Mouse (Mus musculus) embryonic fibroblast, embryonic 13.5 days (primary cell): Measurements from ENCODE around the gene Pard3b.

Experiments used
- CTCF ChIP-seq: IDR thresholded peaks from 2 replicates; pipeline ENCODE4 v1.5.1; 2011; ENCODE audit warnings: mild to moderate bottlenecking, control low read depth, low read length, moderate library complexity, borderline replicate concordance; ENCODE audit not compliant: insufficient read depth
- POLR2A ChIP-seq: IDR thresholded peaks from 2 replicates; pipeline ENCODE4 v1.6.1; 2011; ENCODE audit warnings: low read depth, mild to moderate bottlenecking, control low read depth, low read length, moderate library complexity

GRCm38 (mm10) chr1:62648591-62648990 lies 1010.0 kb downstream of the Pard3b start:
- no peak for TF ChIP-seq CTCF
- TF ChIP-seq POLR2A, result no peak
